Mouse (Mus musculus): ENCODE data around the gene Pde1b.

- TF ChIP-seq CTCF (IDR thresholded peaks at IDR 0.05; ENCODE audit: borderline replicate concordance, insufficient read depth, low read depth, low read length) (no peak), POLR2A (IDR thresholded peaks at IDR 0.05; ENCODE audit: borderline replicate concordance, insufficient read depth, low read length) (no peak)
Measured at GRCm38 (mm10) chr15:103539259-103539658, 36.4 kb downstream of the Pde1b start.
